Mouse (Mus musculus): ENCODE data around the gene Sertad3. TPM values are rescaled to one million over a fixed set of nuclear protein-coding genes. Genes with fewer than 3 reads are reported as not detected.

Gene Sertad3
- total RNA-seq, 2 experiments from 2014 or later, result 2.9 to 6.1 TPM

Other genes with a start within 250 kb of the Sertad3 start
- gene Itpkc, start 245.1 kb upstream of the Sertad3 start, total RNA-seq (2015), result 1.7 and 1.9 TPM in 2 replicates
- gene Itpkc, start 245.1 kb upstream of the Sertad3 start, total RNA-seq (2017), result 2.5 and 2.7 TPM in 2 replicates
- 8.4 and 11.8 TPM in 2 replicates for gene Coq8b, start 240.7 kb upstream of the Sertad3 start, total RNA-seq (2015)
- gene Coq8b, start 240.7 kb upstream of the Sertad3 start, total RNA-seq (2017), result 10.9 and 14.8 TPM in 2 replicates
- 0.37 and 1.3 TPM in 2 replicates for gene Numbl, start 215.3 kb upstream of the Sertad3 start, total RNA-seq (2015)
- gene Numbl, start 215.3 kb upstream of the Sertad3 start, total RNA-seq (2017), result 0.57 and 0.83 TPM in 2 replicates
- gene Ltbp4, start 136.1 kb upstream of the Sertad3 start, total RNA-seq (2015), result 0.05 TPM in 1 of 2 replicates, not detected in the other
- gene Ltbp4, start 136.1 kb upstream of the Sertad3 start, total RNA-seq (2017), result not detected in 2 replicates
- 18.8 and 23.9 TPM in 2 replicates for gene Shkbp1, start 117.7 kb upstream of the Sertad3 start, total RNA-seq (2015)
- gene Shkbp1, start 117.7 kb upstream of the Sertad3 start, total RNA-seq (2017), result 10.7 and 11.0 TPM in 2 replicates
- gene Gm20479, start 116.3 kb upstream of the Sertad3 start, total RNA-seq (2015), result not detected in 2 replicates
- not detected in 2 replicates for gene Gm20479, start 116.3 kb upstream of the Sertad3 start, total RNA-seq (2017)
- gene Sptbn4, start 26.1 kb upstream of the Sertad3 start, total RNA-seq (2015), result 0.02 and 0.07 TPM in 2 replicates
- not detected in 2 replicates for gene Sptbn4, start 26.1 kb upstream of the Sertad3 start, total RNA-seq (2017)
- 31.8 and 53.4 TPM in 2 replicates for gene Blvrb, start 25.8 kb upstream of the Sertad3 start, total RNA-seq (2015)
- gene Blvrb, start 25.8 kb upstream of the Sertad3 start, total RNA-seq (2017), result 21.2 and 30.2 TPM in 2 replicates
- gene Sertad1, start 13.1 kb downstream of the Sertad3 start, total RNA-seq (2015), result 9.2 and 12.5 TPM in 2 replicates
- gene Sertad1, start 13.1 kb downstream of the Sertad3 start, total RNA-seq (2017), result 5.9 and 6.8 TPM in 2 replicates
- gene Prx, start 25.6 kb downstream of the Sertad3 start, total RNA-seq (2015), result 0.52 and 0.68 TPM in 2 replicates
- gene Prx, start 25.6 kb downstream of the Sertad3 start, total RNA-seq (2017), result 0.75 and 0.81 TPM in 2 replicates
- 0.10 and 0.25 TPM in 2 replicates for gene Hipk4, start 49.5 kb downstream of the Sertad3 start, total RNA-seq (2015)
- 0.07 and 0.29 TPM in 2 replicates for gene Hipk4, start 49.5 kb downstream of the Sertad3 start, total RNA-seq (2017)
- gene Pld3, start 79.5 kb downstream of the Sertad3 start, total RNA-seq (2015), result 9.3 and 9.4 TPM in 2 replicates
- 5.3 and 7.5 TPM in 2 replicates for gene Pld3, start 79.5 kb downstream of the Sertad3 start, total RNA-seq (2017)
- 13.4 and 14.1 TPM in 2 replicates for gene 2310022A10Rik, start 79.5 kb downstream of the Sertad3 start, total RNA-seq (2015)
- gene 2310022A10Rik, start 79.5 kb downstream of the Sertad3 start, total RNA-seq (2017), result 12.4 and 15.6 TPM in 2 replicates
- gene Akt2, start 117.8 kb downstream of the Sertad3 start, total RNA-seq (2015), result 33.8 and 40.3 TPM in 2 replicates
- 46.9 and 50.2 TPM in 2 replicates for gene Akt2, start 117.8 kb downstream of the Sertad3 start, total RNA-seq (2017)
- not detected in 2 replicates for gene Ttc9b, start 180.1 kb downstream of the Sertad3 start, total RNA-seq (2015)
- not detected in 2 replicates for gene Ttc9b, start 180.1 kb downstream of the Sertad3 start, total RNA-seq (2017)
- gene Map3k10, start 200.8 kb downstream of the Sertad3 start, total RNA-seq (2015), result 1.7 and 4.3 TPM in 2 replicates
- 3.4 and 5.2 TPM in 2 replicates for gene Map3k10, start 200.8 kb downstream of the Sertad3 start, total RNA-seq (2017)
- 0.71 and 3.1 TPM in 2 replicates for gene Zfp607b, start 215.6 kb downstream of the Sertad3 start, total RNA-seq (2015)
- gene Zfp607b, start 215.6 kb downstream of the Sertad3 start, total RNA-seq (2017), result 0.42 and 4.0 TPM in 2 replicates

Measured in megakaryocyte progenitor cell, adult 5-6 weeks (primary cell).